Mouse (Mus musculus): ENCODE data around the gene Cenpf. TPM values are rescaled to one million over a fixed set of nuclear protein-coding genes. Genes with fewer than 3 reads are reported as not detected.
A peak's percentile ranks its signal among the peaks of the same experiment; 100 is the strongest.

The Cenpf gene
- total and polyA plus RNA-seq, 2 experiments from 2014 or later = 6.4 to 14.5 TPM

GRCm38 (mm10) chr1:189679555-189679954 is 8.3 kb downstream of the Cenpf start:
- Histone ChIP-seq H3K9ac (no peak overlapping the region), H3K9me3 (ENCODE audit: low read length) (no peaks in the 10 kb centered on the region), H3K27ac (ENCODE audit: low read depth, low read length) (no peak overlapping the region), H3K4me1 (ENCODE audit: insufficient read depth) (no peaks in the 10 kb centered on the region), H3K27me3 (ENCODE audit: insufficient read depth, low read length) (no peaks in the 10 kb centered on the region), H3K36me3 (ENCODE audit: insufficient read depth) (no peaks in the 10 kb centered on the region), H3K4me2 (ENCODE audit: low read depth) (no peak overlapping the region), H3K4me3 (ENCODE audit: low read depth, low read length) (no peak overlapping the region)
- DNase-seq (no peak), ATAC-seq (no peak)
- 93% methylated on average over 3 of the region's 3 CpGs for WGBS
- TF ChIP-seq CTCF (IDR thresholded peaks at IDR 0.05; ENCODE audit: low read depth) = no peak

GRCm38 (mm10) chr1:189675953-189676352 is 11.9 kb downstream of the Cenpf start:
- ATAC-seq (no peak), DNase-seq (no peak)
- Histone ChIP-seq H3K36me3 (ENCODE audit: insufficient read depth) (no peaks in the 10 kb centered on the region), H3K9ac (no peak overlapping the region), H3K4me1 (ENCODE audit: insufficient read depth) (no peaks in the 10 kb centered on the region), H3K9me3 (ENCODE audit: low read length) (no peaks in the 10 kb centered on the region), H3K4me3 (ENCODE audit: low read depth, low read length) (no peak overlapping the region), H3K4me2 (ENCODE audit: low read depth) (no peak overlapping the region), H3K27me3 (ENCODE audit: insufficient read depth, low read length) (no peaks in the 10 kb centered on the region), H3K27ac (ENCODE audit: low read depth, low read length) (no peak overlapping the region)
- 90% methylated on average over 4 of the region's 4 CpGs for WGBS
- no peak for TF ChIP-seq CTCF (IDR thresholded peaks at IDR 0.05; ENCODE audit: low read depth)

GRCm38 (mm10) chr1:189675421-189675820 is 12.5 kb downstream of the Cenpf start:
- Histone ChIP-seq H3K27me3 (ENCODE audit: insufficient read depth, low read length) (no peaks in the 10 kb centered on the region), H3K9ac (no peak overlapping the region), H3K9me3 (ENCODE audit: low read length) (no peaks in the 10 kb centered on the region), H3K36me3 (ENCODE audit: insufficient read depth) (no peaks in the 10 kb centered on the region), H3K4me1 (ENCODE audit: insufficient read depth) (no peaks in the 10 kb centered on the region), H3K4me2 (ENCODE audit: low read depth) (no peak overlapping the region), H3K4me3 (ENCODE audit: low read depth, low read length) (no peak overlapping the region), H3K27ac (ENCODE audit: low read depth, low read length) (no peak overlapping the region)
- DNase-seq (peak; percentile 75), ATAC-seq (peak; percentile 34; the same call in 1 of the 2 replicates)
- 82% methylated on average over 1 of the region's 1 CpGs for WGBS
- TF ChIP-seq CTCF (IDR thresholded peaks at IDR 0.05; ENCODE audit: low read depth) = peak; percentile 67

- Histone ChIP-seq H3K4me1 (ENCODE audit: insufficient read depth) (peaks cover 6% of the 10 kb centered on the region; the same call in 1 of the 2 replicates), H3K9ac (no peak overlapping the region), H3K9me3 (ENCODE audit: low read length) (no peaks in the 10 kb centered on the region), H3K27me3 (ENCODE audit: insufficient read depth, low read length) (no peaks in the 10 kb centered on the region), H3K4me2 (ENCODE audit: low read depth) (no peak overlapping the region), H3K4me3 (ENCODE audit: low read depth, low read length) (no peak overlapping the region), H3K27ac (ENCODE audit: low read depth, low read length) (no peak overlapping the region), H3K36me3 (ENCODE audit: insufficient read depth) (no peaks in the 10 kb centered on the region)
- no peak for TF ChIP-seq CTCF (IDR thresholded peaks at IDR 0.05; ENCODE audit: low read depth)
- DNase-seq (no peak), ATAC-seq (no peak)
- WGBS = 57% methylated on average over 3 of the region's 3 CpGs
Measured at GRCm38 (mm10) chr1:189665966-189666365, 21.9 kb downstream of the Cenpf start.

GRCm38 (mm10) chr1:189664873-189665144 is 23.1 kb downstream of the Cenpf start:
- peaks cover 6% of the 10 kb centered on the region; the same call in 1 of the 2 replicates for H3K4me1 ChIP-seq (ENCODE audit: insufficient read depth)
- WGBS = 40% methylated on average over 4 of the region's 4 CpGs
- H3K27ac ChIP-seq (ENCODE audit: low read depth, low read length) = no peak overlapping the region
- no peak overlapping the region for H3K4me2 ChIP-seq (ENCODE audit: low read depth)
- DNase-seq (no peak), ATAC-seq (no peak)
- H3K27me3 ChIP-seq (ENCODE audit: insufficient read depth, low read length) = no peaks in the 10 kb centered on the region
- no peaks in the 10 kb centered on the region for H3K36me3 ChIP-seq (ENCODE audit: insufficient read depth)
- no peak overlapping the region for H3K9ac ChIP-seq
- H3K9me3 ChIP-seq (ENCODE audit: low read length) = no peaks in the 10 kb centered on the region
- no peak overlapping the region for H3K4me3 ChIP-seq (ENCODE audit: low read depth, low read length)
- TF ChIP-seq CTCF (IDR thresholded peaks at IDR 0.05; ENCODE audit: low read depth) = no peak

- no peak overlapping the region for H3K4me2 ChIP-seq (ENCODE audit: low read depth)
- H3K27me3 ChIP-seq (ENCODE audit: insufficient read depth, low read length) = no peaks in the 10 kb centered on the region
- peak; percentile 52; the same call in 1 of the 2 replicates for ATAC-seq
- H3K9ac ChIP-seq = no peak overlapping the region
- H3K9me3 ChIP-seq (ENCODE audit: low read length) = no peaks in the 10 kb centered on the region
- no peak for TF ChIP-seq CTCF (IDR thresholded peaks at IDR 0.05; ENCODE audit: low read depth)
- H3K27ac ChIP-seq (ENCODE audit: low read depth, low read length) = no peak overlapping the region
- H3K4me3 ChIP-seq (ENCODE audit: low read depth, low read length) = no peak overlapping the region
- WGBS = 43% methylated on average over 10 of the region's 10 CpGs
- no peak for DNase-seq
- peaks cover 6% of the 10 kb centered on the region; the same call in 1 of the 2 replicates for H3K4me1 ChIP-seq (ENCODE audit: insufficient read depth)
- H3K36me3 ChIP-seq (ENCODE audit: insufficient read depth) = no peaks in the 10 kb centered on the region
Measured at GRCm38 (mm10) chr1:189664061-189664872, 23.6 kb downstream of the Cenpf start.

- H3K9ac ChIP-seq = no peak overlapping the region
- no peak for TF ChIP-seq CTCF (IDR thresholded peaks at IDR 0.05; ENCODE audit: low read depth)
- no peaks in the 10 kb centered on the region for H3K9me3 ChIP-seq (ENCODE audit: low read length)
- H3K4me3 ChIP-seq (ENCODE audit: low read depth, low read length) = no peak overlapping the region
- no peaks in the 10 kb centered on the region for H3K27me3 ChIP-seq (ENCODE audit: insufficient read depth, low read length)
- H3K4me1 ChIP-seq (ENCODE audit: insufficient read depth) = peaks cover 6% of the 10 kb centered on the region; the same call in 1 of the 2 replicates
- no peak overlapping the region for H3K27ac ChIP-seq (ENCODE audit: low read depth, low read length)
- H3K4me2 ChIP-seq (ENCODE audit: low read depth) = no peak overlapping the region
- 53% methylated on average over 1 of the region's 1 CpGs for WGBS
- ATAC-seq (peak; percentile 85), DNase-seq (peak; percentile 85)
- H3K36me3 ChIP-seq (ENCODE audit: insufficient read depth) = no peaks in the 10 kb centered on the region
Measured at GRCm38 (mm10) chr1:189663437-189663836, 24.4 kb downstream of the Cenpf start.

Measured in forebrain, postnatal 0 days (tissue).